Mouse (Mus musculus): Measurements from ENCODE around the gene Arpc4.

- TF ChIP-seq POLR2A (IDR thresholded peaks at IDR 0.05; ENCODE audit: control insufficient read depth in 1 of 2, insufficient read depth in 1 of 2, low read depth in 1 of 2, low read length in 2 of 2, poor library complexity in 1 of 2) (no peak), NELFE (IDR thresholded peaks at IDR 0.05; ENCODE audit: low read depth, low read length) (no peak), MAX (IDR thresholded peaks at IDR 0.05; ENCODE audit: low read length) (no peak), SIN3A (IDR thresholded peaks at IDR 0.05; ENCODE audit: low read length) (no peak), CTCF (IDR thresholded peaks at IDR 0.05 in 2 of 3, conservative IDR thresholded peaks at IDR 0.05 in 1 of 3; ENCODE audit: control insufficient read depth in 1 of 3, insufficient read depth in 1 of 3, low read depth in 2 of 3, low read length in 3 of 3, poor library complexity in 1 of 3, severe bottlenecking in 1 of 3) (no peak)
Observed at GRCm38 (mm10) chr6:113404649-113405448, 26.9 kb downstream of the Arpc4 start.

All from MEL (cell line).